Mouse (Mus musculus): ENCODE results near the gene Lin7b.

The Lin7b gene

DNA sequence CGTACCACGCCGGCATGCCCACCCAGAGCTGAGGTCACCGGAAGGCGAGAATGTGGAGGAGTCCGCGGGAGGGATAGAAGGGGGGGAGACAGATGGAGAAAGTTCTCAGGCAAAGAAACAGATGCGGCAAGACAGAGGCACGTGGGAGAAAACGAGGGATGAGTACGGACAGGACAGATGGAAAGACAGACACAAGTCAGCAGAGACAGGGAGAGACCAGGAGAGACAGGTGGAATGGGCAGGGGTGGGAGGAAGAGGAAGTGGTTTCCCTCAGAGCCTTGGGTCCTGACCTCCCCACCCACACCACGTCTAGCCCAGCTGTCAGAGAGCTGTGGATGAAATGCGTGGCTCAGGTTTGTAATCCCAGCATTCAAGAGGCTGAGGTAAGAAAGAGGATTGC, 23.5 kb downstream of the Lin7b start:
- no peak for DNase-seq

DNA sequence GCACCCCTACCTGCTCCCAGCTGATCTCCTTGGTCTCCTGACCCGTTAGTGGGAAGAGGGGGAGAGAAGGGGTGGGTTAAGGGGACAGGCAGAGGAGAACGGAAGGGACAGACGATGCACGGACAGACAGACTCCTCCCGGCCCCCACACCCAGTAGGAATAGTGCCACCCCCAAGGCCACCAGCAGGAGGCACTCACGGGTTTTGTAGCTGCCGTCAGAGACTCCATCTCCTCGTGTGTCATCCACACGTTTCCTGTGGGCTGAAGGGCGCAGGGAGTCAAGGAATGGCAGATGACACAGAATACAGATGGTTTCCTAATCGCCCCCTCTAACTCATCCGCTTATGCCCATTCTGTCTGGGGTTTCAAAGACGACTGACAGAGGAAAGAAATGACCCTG, 26.8 kb downstream of the Lin7b start:
- DNase-seq: no peak

DNA sequence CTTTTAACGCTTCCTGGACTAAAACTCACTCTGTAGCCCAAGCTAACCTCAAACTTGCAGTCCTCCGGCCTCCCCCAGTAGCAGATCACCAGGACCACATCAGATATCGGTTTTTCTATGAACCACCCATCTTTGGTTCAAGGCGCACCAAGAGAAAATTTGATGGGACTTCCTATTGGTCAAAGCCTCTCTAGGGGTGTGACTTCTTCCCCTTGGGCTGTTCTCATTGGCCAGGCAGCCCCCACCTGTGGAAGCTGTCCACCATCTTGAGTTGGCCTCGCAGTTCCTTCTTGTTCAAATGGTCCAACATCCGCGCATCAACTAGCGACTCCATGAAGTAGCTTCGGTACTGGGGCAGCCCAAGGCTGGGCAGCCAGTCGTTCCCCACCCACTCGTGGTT, 28.3 kb downstream of the Lin7b start:
- no peak for DNase-seq

DNA sequence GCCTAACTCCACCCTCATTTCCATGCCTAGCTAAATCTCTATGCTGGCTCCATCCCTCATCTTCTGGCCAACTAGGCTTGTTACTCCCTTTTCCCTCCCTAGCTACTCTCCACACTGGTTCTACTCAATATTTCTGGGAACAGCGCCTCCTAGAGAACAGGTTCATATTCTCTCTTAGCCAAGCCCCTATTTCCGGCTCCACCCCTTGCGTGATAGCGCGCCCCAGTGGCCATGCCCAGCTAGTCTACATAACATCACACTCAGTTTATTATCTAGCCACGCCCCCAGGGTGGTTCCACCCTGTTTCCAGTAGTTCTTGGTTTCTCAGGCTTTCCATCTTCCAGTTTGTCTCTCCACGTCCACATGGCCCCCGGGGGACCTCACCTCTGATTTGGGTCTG, 29.1 kb downstream of the Lin7b start:
- peak; percentile 86 for DNase-seq

DNA sequence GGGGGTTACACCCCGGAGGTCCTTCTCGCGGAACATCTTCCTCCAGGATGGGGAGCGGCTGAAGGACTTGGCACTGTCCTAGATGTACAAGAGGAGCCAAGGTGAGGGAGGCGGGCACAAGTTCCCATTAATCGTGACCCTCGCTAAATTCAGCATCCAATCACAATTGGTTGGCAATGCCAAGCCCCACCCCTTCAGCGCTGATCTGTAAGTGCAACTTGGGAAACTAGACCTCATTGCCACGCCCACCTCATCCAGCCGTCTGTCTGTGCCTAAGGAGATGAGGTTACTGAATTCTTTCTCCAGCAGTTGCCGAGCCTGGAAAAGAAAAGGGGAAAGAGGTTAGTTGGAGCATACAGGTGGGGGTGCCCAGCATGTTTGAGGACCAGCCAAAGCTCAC, 29.7 kb downstream of the Lin7b start:
- no peak for DNase-seq

DNA sequence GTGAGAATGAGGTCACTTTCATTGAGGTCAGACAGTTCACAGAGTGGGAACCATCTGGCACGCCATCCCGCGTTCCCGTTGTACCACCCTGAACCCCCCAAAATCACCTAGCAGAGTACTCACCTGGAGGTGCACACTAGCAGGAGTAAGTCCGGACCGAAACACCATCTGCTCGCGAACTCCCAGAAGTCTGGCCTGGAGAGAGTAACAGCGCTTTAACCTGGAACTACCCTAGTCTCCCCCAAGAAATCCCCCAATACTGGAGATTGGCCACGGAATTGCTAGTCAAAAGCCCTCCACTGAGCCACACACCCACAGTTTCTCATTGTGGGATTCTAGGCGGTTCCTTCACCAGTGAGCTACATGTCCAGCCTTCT, 30.3 kb downstream of the Lin7b start:
- DNase-seq: no peak

DNA sequence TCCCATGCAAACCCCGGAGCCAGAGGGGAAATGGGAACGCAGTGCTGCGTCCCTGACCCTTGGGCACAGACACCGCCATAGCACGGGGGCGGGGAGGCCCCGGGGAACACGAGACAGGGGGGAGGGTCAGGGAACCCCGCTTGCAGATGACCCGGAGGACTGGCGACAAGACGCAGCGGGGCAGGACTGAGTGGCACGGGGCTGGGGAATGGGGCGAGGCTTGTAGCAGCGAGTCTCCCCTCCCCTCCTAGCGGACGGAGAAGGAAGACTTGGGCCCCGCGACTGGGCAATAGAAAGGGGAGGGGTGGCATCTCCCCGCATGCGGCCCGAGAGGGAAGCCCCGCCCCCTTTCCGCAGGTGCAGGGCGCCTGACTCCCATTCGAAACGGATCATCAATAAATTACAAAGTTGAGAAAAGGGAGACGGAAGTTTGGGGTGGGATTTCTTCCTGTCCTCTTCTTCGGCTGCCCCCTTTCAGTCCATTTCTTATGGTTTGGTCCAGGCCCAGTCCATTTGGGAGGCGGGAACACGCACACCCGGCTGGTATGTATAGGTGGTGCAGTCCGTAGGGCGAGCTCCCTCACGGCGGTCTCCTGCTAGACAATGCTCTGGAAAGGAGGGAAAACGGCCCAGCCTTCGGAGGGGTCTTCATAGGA, 30.8 kb downstream of the Lin7b start:
- no peak for DNase-seq

DNA sequence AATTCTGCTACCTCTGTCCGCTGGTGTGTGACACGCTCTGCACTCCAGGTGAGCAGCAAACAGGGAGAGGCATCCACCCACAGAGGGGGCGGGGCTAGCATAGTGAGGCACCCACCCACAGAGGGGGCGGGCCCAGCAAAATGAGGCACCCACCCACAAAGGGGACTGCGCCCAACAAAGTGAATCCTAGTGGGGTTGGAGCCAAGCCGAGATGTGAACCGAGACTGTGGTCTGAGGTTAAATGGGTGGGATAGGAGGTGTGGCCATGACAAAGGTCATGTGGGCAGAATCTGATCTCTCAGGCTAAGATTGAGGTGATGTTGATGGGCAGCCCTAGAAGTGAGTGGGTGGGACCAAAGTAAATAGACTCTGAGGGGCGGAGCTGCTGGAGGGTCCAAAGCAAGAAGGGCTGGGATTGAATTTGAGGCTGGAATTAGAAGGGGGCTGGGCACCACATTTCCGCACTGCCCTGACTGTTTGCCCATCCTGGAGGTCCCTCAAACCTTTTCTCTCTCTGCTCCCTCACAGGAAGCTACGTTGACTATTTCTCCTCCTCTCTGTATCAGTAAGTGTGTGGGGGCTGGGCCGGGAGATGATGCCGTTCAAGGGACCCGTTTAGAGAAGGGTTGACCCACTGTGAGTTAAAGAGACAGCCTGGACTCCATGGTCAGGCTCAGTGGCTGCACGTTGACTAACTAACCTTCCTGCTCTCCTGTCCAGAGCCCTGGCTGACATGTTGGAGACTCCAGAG, 32.0 kb downstream of the Lin7b start:
- peak; percentile 59 for DNase-seq

DNA sequence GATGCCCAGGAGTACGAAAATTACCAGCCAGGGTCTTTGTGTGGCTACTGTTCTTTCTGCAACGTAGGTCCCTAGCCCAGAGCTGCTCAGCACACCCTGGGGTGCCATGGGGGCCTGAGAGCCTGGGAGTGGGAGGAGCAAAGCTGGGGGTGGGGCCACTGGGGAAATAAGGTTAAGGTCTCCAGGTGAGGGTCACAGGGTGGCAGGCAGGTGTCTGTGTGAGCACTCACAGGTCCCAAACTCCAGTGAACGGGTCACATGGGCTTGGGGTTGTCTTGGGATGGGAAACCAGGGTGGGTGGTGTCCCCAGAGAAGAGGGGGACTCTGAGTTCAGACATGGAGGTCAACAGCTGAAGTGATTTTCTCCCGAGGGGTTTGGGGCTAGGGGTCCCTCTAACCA, 32.9 kb downstream of the Lin7b start:
- no peak for DNase-seq

DNA sequence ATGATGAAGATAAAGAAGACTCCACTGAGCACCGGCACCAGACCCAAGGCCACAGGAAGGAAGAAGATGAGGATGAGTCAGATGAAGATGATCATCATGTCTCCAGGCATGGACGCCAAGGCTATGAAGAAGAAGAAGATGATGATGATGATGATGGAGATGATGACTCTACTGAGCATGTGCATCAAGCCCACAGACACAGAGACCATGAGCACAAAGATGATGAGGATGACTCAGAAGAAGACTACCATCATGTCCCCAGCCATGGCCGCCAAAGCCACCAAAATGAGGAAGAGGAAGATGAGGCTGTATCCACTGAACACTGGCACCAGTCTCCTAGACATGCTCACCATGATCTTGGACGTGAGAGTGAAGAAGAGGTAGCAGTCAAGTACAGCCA, 34.1 kb downstream of the Lin7b start:
- no peak for DNase-seq

DNA sequence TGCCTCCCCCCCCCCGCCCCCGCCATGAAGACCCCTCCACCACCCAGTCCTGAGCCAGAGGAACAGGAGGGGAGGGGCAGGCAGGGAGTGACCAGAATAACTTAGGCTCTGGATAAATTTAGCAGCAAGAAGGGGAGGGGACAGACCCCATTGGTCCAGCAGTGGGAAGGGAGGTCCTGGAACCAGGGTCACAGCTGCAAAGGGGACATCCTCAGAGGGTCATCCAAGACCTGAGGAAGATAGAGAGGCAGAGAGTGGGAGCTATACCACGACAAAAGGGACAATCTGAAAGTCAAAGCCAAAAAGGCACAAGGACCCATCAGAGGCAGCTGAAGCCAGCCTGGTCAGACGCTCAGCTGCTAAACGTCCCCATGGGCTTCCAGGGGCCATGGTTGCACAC, 35.3 kb downstream of the Lin7b start, which contains the start of gene Hrc:
Gene Hrc (plus strand): TSS at position 235 of the 400 bp plus-strand sequence.
- DNase-seq: no peak

DNA sequence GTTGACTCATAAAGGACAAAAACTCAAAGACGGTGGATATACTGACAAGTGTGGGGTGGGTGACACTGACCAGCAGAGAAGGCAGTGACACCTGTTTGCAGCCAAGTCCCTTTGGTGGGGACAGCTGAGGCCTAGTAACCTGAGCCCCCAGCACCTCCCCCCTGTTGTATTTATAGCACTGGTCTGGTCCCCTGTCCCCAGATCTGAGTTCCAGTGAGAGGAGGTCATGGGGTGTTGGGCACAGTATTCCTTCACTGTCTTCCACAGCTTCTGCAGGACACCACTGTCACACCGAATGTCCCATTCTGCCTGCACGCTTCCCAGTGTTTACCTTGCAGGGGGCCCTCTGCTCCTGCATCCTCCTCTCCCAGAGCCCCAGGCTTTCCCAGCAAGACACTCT, 35.8 kb downstream of the Lin7b start:
- DNase-seq: no peak

DNA sequence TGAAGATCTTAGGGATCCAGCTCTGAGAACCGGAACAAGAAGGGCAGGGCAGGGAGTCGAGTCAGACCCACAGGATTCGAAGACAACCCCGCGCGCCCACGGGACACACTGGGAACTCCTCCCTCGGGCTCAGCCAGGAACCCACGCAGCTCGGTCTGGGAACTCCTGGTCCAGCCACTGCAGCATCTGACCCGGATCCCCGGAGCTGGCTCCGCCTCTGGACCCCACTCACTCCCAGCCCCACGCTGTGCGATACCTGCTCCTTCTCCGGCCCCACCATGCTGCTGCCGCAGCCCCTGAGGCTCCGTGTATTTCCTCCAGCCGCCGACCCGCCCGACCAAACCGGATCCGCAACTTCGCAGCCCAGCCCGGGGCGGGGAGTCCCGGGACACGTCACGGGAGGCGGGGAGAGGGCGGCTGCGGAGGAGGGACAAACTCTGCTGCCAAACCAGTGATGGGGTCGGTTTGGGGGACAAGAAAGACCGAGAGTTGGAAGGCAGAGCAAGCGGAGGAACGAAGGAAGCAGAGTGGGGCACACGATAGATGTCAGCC, 36.9 kb downstream of the Lin7b start, which contains the start of gene Trpm4:
Gene Trpm4 (minus strand): TSS at position 350 of the 552 bp plus-strand sequence.
- peak; percentile 51 for DNase-seq

DNA sequence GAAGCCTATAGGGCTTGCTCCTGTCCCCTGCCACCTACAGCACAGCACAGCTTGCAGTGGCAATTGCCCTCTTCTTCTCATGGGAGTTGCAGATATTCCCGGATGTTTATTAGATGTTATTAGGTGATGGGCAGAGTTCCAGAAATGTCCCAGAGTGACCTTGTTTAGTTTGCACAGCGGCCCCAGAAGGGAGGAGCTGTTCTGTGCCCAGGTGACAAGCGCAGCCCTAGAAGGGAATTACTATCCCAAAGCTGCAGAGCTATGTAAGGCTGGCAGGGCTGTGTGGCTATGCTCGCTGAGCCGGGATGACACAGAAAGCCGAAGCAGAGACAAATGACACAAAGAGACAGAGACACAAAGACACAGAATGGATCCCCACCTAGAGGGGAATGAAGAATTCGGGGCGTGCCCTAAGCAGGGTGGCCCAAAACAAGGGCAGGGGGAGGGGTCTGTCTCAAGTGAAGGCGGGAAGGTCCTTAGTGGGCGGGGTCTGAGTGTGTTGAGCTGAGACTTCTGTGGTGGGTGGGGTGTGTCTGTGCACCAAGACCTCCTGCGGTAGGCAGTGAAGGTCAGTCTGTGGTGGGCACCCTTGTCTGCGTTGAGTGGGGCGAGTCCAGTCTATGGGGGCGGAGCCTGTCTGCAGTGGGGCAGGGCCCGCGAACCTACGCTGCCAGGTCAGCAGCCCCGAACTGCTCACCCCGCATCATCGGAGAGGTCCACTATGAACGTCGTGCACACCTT, 37.5 kb downstream of the Lin7b start:
- DNase-seq: no peak

DNA sequence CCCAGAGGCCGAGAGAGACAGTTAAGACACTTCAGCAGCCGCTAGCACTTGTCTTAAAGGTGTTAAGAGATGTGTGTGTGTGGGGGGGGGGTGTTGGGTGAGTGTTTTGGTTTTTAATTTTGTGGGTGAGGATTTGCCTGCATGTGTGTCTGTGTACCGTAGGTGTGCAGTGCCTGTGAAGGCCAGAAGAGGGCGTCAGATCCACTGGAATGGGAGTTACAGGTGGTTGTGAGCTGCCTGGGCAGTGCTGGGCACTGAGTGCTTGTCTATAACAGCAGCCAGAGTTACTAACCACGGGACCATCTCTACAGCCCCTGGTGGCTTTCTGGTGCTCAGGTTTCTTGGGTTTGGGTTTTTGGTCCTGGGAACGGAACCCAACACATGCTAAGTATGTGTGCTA, 38.9 kb downstream of the Lin7b start:
- DNase-seq: no peak

DNA sequence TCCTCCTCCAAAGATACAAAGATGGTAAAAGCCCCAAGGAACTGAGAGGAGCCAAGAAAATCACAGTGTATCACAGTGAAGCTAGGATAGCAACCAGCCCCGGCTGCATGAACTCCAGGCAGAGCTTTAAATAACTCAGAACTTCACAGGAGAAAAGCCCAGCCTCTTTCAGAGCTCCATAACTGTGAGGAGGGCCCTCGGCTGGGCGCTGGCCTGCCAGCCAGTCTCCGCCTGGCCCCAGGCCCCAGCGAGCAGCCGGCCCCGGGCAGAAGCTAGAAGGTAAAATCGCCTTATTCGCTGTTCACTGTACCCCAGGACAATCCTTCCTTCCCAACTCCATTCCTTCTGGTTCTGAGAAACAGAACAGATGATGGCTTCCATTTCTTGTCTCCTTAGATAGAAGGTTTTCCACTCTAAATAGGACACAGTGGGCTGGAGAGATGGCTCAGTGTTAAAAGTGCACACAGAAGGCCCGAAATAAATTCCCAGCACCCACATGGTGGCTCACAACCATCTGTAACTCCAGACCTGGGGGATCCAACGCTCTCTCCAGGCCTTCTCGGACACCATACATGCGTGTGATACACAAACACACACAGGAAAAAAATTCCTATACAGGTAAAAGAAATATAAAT, 41.4 kb downstream of the Lin7b start:
- no peak for DNase-seq

DNA sequence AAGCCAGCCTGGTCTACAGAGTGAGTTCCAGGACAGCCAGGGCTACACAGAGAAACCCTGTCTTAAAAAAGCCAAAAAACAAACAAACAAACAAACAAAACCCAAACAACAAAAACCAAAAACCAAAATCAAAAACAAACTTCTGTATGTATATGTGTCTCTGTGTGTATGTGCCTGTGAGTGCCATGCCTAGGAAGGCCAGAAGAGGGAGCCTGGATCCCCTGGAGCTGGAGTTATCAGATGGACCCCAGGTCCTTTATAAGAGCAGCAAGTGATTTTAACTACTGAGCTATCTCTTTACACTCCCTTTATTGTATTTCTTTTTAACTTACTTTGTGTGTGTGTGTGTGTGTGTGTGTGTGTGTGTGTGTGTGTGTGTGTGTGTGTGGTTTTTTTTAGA, 44.6 kb downstream of the Lin7b start:
- no peak for DNase-seq

DNA sequence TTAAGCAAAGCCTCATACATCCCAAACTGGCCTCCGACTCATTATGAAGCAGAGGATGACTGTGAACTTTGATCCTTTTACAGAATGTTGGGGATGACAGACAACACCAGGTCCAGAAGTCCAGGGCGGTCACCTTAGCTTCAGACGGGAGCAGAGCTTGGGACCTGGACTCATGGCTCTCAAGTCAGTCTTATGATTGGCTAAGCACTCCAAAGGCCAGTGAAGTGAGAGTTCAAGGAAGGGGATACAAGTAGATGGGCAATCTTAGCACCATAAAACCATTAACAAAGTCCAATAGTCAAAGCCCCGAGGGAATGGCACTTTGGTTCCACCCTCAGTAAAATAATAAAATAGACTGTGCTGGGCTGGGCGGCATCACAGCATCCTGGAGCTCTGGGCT, 47.3 kb downstream of the Lin7b start:
- no peak for DNase-seq

DNA sequence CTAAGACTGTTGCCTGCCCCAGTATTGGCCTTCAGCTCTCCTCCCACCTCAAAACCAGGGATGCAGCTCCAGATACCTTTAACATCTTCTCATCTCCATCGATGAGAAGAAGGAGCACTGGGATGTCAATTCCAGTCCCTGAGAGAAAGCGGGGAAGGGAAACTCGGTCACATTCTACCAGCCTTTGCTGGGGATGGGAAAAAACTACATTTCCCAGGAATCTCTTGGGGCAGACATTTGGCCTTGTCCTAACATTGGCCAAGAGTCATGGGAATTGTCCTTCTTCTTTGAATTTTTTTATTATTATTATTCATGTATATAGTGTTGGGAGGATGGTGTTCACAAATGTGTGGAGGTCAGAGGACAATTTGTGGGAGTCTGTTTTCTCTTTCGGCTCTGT, 48.1 kb downstream of the Lin7b start:
- no peak for DNase-seq
